Mouse (Mus musculus) lung, postnatal 0 days (tissue): ENCODE data around the gene Cntnap2. TPM values are rescaled to one million over a fixed set of nuclear protein-coding genes. Genes with fewer than 3 reads are reported as not detected.

Experiments used
- ATAC-seq: fragments of 200-750 bp; cut with Nextera tagmentation; 2 replicates; pipeline ENCODE4 v1.8.0; 2017; ENCODE audit warnings: moderate library complexity
- DNase-seq: peaks from one replicate; pipeline ENCODE4 v3.0.0-alpha.2; 2016; ENCODE audit warnings: low spot score
- H3K27ac ChIP-seq: fragments of 300-500 bp; sonication (generic); 2 replicates; pipeline ENCODE4 v1.5.1; 2014; ENCODE audit warnings: antibody characterized with exemption, mild to moderate bottlenecking, low read length, mixed read lengths
- H3K27me3 ChIP-seq: fragments of 300-500 bp; sonication (generic); replicated peaks from 2 replicates; pipeline ENCODE4 v1.6.1; 2014; ENCODE audit warnings: low read length, mixed read lengths; ENCODE audit not compliant: insufficient read depth
- H3K36me3 ChIP-seq: fragments of 300-500 bp; sonication (generic); 2 replicates; pipeline ENCODE4 v1.6.1; 2014; ENCODE audit warnings: low read length, mixed read lengths; ENCODE audit not compliant: insufficient read depth
- H3K4me1 ChIP-seq: fragments of 300-500 bp; sonication (generic); 2 replicates; pipeline ENCODE4 v1.6.1; 2014; ENCODE audit warnings: antibody characterized with exemption, low read depth, low read length, mixed read lengths; ENCODE audit not compliant: insufficient read depth
- H3K4me2 ChIP-seq: fragments of 300-500 bp; sonication (generic); replicated peaks from 2 replicates; pipeline ENCODE4 v1.6.1; 2014; ENCODE audit warnings: low read depth, mild to moderate bottlenecking, low read length, moderate library complexity, mixed read lengths
- H3K4me3 ChIP-seq: fragments of 300-500 bp; sonication (generic); 2 replicates; pipeline ENCODE4 v1.5.1; 2014; ENCODE audit warnings: low read depth, low read length
- H3K9ac ChIP-seq: fragments of 300-500 bp; sonication (generic); replicated peaks from 2 replicates; pipeline ENCODE4 v1.6.1; 2014; ENCODE audit warnings: low read depth, mild to moderate bottlenecking
- H3K9me3 ChIP-seq: fragments of 300-500 bp; sonication (generic); 2 replicates; pipeline ENCODE4 v1.6.1; 2016; ENCODE audit warnings: low read length, mixed read lengths
- CTCF ChIP-seq: IDR thresholded peaks from 2 replicates; pipeline ENCODE4 v1.5.1; 2016; ENCODE audit warnings: antibody characterized with exemption, mild to moderate bottlenecking
- EP300 ChIP-seq: IDR thresholded peaks from 2 replicates; pipeline ENCODE4 v1.6.1; 2016; ENCODE audit warnings: antibody characterized with exemption, mild to moderate bottlenecking, control low read depth
- WGBS: fragments of 180-500 bp; shearing (Covaris S2); extraction: QIAGEN DNeasy Blood & Tissue Kit; methylation state at CpG from one replicate; pipeline ENCODE4 v1.1.7; 2014; 5-methylcytosine and 5-hydroxymethylcytosine counted together
- polyA plus RNA-seq: library from polyadenylated mRNA; unstranded; fragments of >200 nt; fragmentation: Nextera tagmentation; extraction: Ambion mirVana; gene quantifications from 2 replicates; pipeline ENCODE4 v1.2.1, GENCODE M21; 2015

The Cntnap2 gene
- polyA plus RNA-seq, 1 experiment from 2014 or later: 0.10 TPM

GRCm38 (mm10) chr6:45113613-45114012, 54.5 kb downstream of the Cntnap2 start:
- TF ChIP-seq EP300 (no peak), CTCF (no peak)
- Histone ChIP-seq H3K4me2 (no peak overlapping the region), H3K9me3 (no peaks in the 10 kb centered on the region), H3K36me3 (no peaks in the 10 kb centered on the region), H3K27me3 (no peaks in the 10 kb centered on the region), H3K4me1 (no peaks in the 10 kb centered on the region), H3K4me3 (no peak overlapping the region), H3K27ac (no peak overlapping the region), H3K9ac (no peak overlapping the region)
- no peak for ATAC-seq
- no peak for DNase-seq

GRCm38 (mm10) chr6:45144882-45145281, 85.7 kb downstream of the Cntnap2 start:
- TF ChIP-seq EP300: no peak
- no peak for TF ChIP-seq CTCF
- Histone ChIP-seq H3K9me3 (no peaks in the 10 kb centered on the region), H3K9ac (no peak overlapping the region), H3K27ac (no peak overlapping the region), H3K4me3 (no peak overlapping the region), H3K4me1 (no peaks in the 10 kb centered on the region), H3K36me3 (no peaks in the 10 kb centered on the region), H3K27me3 (no peaks in the 10 kb centered on the region), H3K4me2 (no peak overlapping the region)
- no peak for DNase-seq
- WGBS: 74% methylated on average over 2 of the region's 2 CpGs
- no peak for ATAC-seq

- no peaks in the 10 kb centered on the region for H3K4me1 ChIP-seq
- no peaks in the 10 kb centered on the region for H3K36me3 ChIP-seq
- 72% methylated on average over 2 of the region's 2 CpGs for WGBS
- TF ChIP-seq EP300 (no peak), CTCF (no peak)
- H3K4me3 ChIP-seq: no peak overlapping the region
- no peaks in the 10 kb centered on the region for H3K9me3 ChIP-seq
- no peak overlapping the region for H3K27ac ChIP-seq
- DNase-seq (no peak), ATAC-seq (no peak)
- no peak overlapping the region for H3K4me2 ChIP-seq
- H3K27me3 ChIP-seq: no peaks in the 10 kb centered on the region
- no peak overlapping the region for H3K9ac ChIP-seq
Measured at GRCm38 (mm10) chr6:45205039-45205438, 145.9 kb downstream of the Cntnap2 start.

GRCm38 (mm10) chr6:45214330-45214729, 155.2 kb downstream of the Cntnap2 start:
- TF ChIP-seq EP300 (no peak), CTCF (no peak)

GRCm38 (mm10) chr6:45229002-45229401, 169.8 kb downstream of the Cntnap2 start:
- WGBS: 76% methylated on average over 1 of the region's 1 CpGs
- Histone ChIP-seq H3K4me1 (no peaks in the 10 kb centered on the region), H3K27me3 (no peaks in the 10 kb centered on the region), H3K4me2 (no peak overlapping the region), H3K27ac (no peak overlapping the region), H3K9me3 (no peaks in the 10 kb centered on the region), H3K4me3 (no peak overlapping the region), H3K9ac (no peak overlapping the region), H3K36me3 (no peaks in the 10 kb centered on the region)
- DNase-seq (no peak), ATAC-seq (no peak)
- TF ChIP-seq EP300 (no peak), CTCF (no peak)

More at GRCm38 (mm10) chr6:45214330-45214729, 155.2 kb downstream of the Cntnap2 start:
- WGBS: 46% methylated on average over 1 of the region's 1 CpGs
- no peak for DNase-seq
- no peak overlapping the region for H3K27ac ChIP-seq
- no peak overlapping the region for H3K4me3 ChIP-seq
- H3K9ac ChIP-seq: no peak overlapping the region
- no peaks in the 10 kb centered on the region for H3K27me3 ChIP-seq
- H3K4me2 ChIP-seq: no peak overlapping the region
- no peaks in the 10 kb centered on the region for H3K4me1 ChIP-seq
- no peaks in the 10 kb centered on the region for H3K36me3 ChIP-seq
- H3K9me3 ChIP-seq: no peaks in the 10 kb centered on the region
- no peak for ATAC-seq

GRCm38 (mm10) chr6:45232571-45232970, 173.4 kb downstream of the Cntnap2 start:
- Histone ChIP-seq H3K36me3 (no peaks in the 10 kb centered on the region), H3K4me1 (no peaks in the 10 kb centered on the region), H3K4me2 (no peak overlapping the region), H3K27ac (no peak overlapping the region), H3K9ac (no peak overlapping the region), H3K4me3 (no peak overlapping the region), H3K9me3 (no peaks in the 10 kb centered on the region), H3K27me3 (no peaks in the 10 kb centered on the region)
- no peak for DNase-seq
- WGBS: 79% methylated on average over 3 of the region's 3 CpGs
- no peak for ATAC-seq
- TF ChIP-seq CTCF: no peak
- no peak for TF ChIP-seq EP300

GRCm38 (mm10) chr6:45236531-45236930, 177.4 kb downstream of the Cntnap2 start:
- Histone ChIP-seq H3K36me3 (no peaks in the 10 kb centered on the region), H3K4me2 (no peak overlapping the region), H3K9ac (no peak overlapping the region), H3K27me3 (no peaks in the 10 kb centered on the region), H3K4me1 (no peaks in the 10 kb centered on the region), H3K27ac (no peak overlapping the region), H3K9me3 (no peaks in the 10 kb centered on the region), H3K4me3 (no peak overlapping the region)
- WGBS: 77% methylated on average over 4 of the region's 4 CpGs
- TF ChIP-seq CTCF: no peak
- no peak for TF ChIP-seq EP300
- ATAC-seq (no peak), DNase-seq (no peak)
